Comparison of ENCODE assay signal across 10 mouse cellular contexts in genomic region chr10:111583124-111583743, GRCm38 (mm10).
DNase-seq lines count a peak whose midpoint lies in the region; ATAC-seq and TF ChIP-seq lines count a peak whose summit lies in the region.
"Had no signal": no experiment of that assay in that cellular context is flagged by ENCODE, and none has a peak within 500 bp of the region (broad histone marks: within the 10 kb centered on the region; RNA-seq: fewer than 3 reads in every experiment).

No protein-coding gene starts in this region.

- no peaks in the 10 kb centered on the region for H3K4me1 ChIP-seq in embryonic fibroblast, embryonic 13.5 days (ENCODE audit: control insufficient read depth, insufficient read depth, low read length)
- H3K4me1 ChIP-seq in intestine, postnatal 0 days (replicated peaks; ENCODE audit: control insufficient read depth, insufficient read depth, low read length), result 0 out of 2 replicates have a peak, but pooled peaks cover 3% of the 10 kb centered on the region
- peaks cover 25% of the 10 kb centered on the region; the same call in 1 of the 2 replicates for H3K4me1 ChIP-seq in small intestine, adult 2 months (ENCODE audit: control insufficient read depth, insufficient read depth, insufficient read length, low read length)
- H3K4me1 ChIP-seq in midbrain, embryonic 14.5 days (ENCODE audit: control insufficient read depth, insufficient read depth, low read length), result no peaks in the 10 kb centered on the region
- H3K4me1 ChIP-seq: midbrain, embryonic 13.5 days had no signal

- no peak overlapping the region for H3K9ac ChIP-seq in intestine, postnatal 0 days (ENCODE audit: low read depth, low read length)
- H3K9ac ChIP-seq in midbrain, embryonic 14.5 days (replicated peaks; ENCODE audit: low read length), result no peak overlapping the region
- H3K9ac ChIP-seq: midbrain, embryonic 13.5 days had no signal

- peak; percentile 40 to 44 for DNase-seq in kidney, postnatal 36 days
- DNase-seq in kidney, postnatal 14 days, result no peak
- DNase-seq in urinary bladder, postnatal 36 days (ENCODE audit: low spot score in 2 of 2), result no peak
- no peak for DNase-seq in midbrain, embryonic 14.5 days
- no peak for DNase-seq in Muller cell, postnatal 12 days (ENCODE audit: inconsistent ontology term)

- WGBS in intestine, postnatal 0 days, result 53% methylated on average over 20 of the region's 20 CpGs
- 24% methylated on average over 20 of the region's 20 CpGs for WGBS in small intestine, adult 2 months
- 95% methylated on average over 20 of the region's 20 CpGs for WGBS in midbrain, embryonic 14.5 days

- no peak for TF ChIP-seq POLR2A in embryonic fibroblast, embryonic 13.5 days (IDR thresholded peaks at IDR 0.05; ENCODE audit: low read depth, low read length)
- TF ChIP-seq POLR2A in small intestine, adult 2 months (IDR thresholded peaks at IDR 0.05; ENCODE audit: low read depth, low read length), result no peak

- H3K9me3 ChIP-seq in intestine, postnatal 0 days (ENCODE audit: control insufficient read depth), result no peaks in the 10 kb centered on the region
- H3K9me3 ChIP-seq in midbrain, embryonic 14.5 days (ENCODE audit: control insufficient read depth, low read length), result no peaks in the 10 kb centered on the region; the same call in 1 of the 2 replicates
- H3K9me3 ChIP-seq: forebrain, embryonic 10.5 days; midbrain, embryonic 13.5 days had no signal

- H3K4me2 ChIP-seq in intestine, postnatal 0 days (replicated peaks; ENCODE audit: low read depth), result peak overlapping the region; percentile 38; the same call in 1 of the 2 replicates
- no peak overlapping the region for H3K4me2 ChIP-seq in midbrain, embryonic 14.5 days (ENCODE audit: low read length)
- H3K4me2 ChIP-seq: midbrain, embryonic 13.5 days had no signal

- ATAC-seq in intestine, postnatal 0 days, result peak; percentile 57
- ATAC-seq in midbrain, embryonic 14.5 days (ENCODE audit: low FRiP score, low TSS enrichment), result no peak
- ATAC-seq: midbrain, embryonic 13.5 days had no signal

- H3K4me3 ChIP-seq in embryonic fibroblast, embryonic 13.5 days (ENCODE audit: insufficient read depth, low read length), result no peak overlapping the region
- no peak overlapping the region for H3K4me3 ChIP-seq in intestine, postnatal 0 days (ENCODE audit: low read depth, low read length)
- peak overlapping the region; percentile 38 for H3K4me3 ChIP-seq in small intestine, adult 2 months (ENCODE audit: low read depth, low read length)
- no peak overlapping the region for H3K4me3 ChIP-seq in midbrain, embryonic 14.5 days (replicated peaks; ENCODE audit: low read depth, low read length)
- H3K4me3 ChIP-seq: forebrain, embryonic 10.5 days; midbrain, embryonic 13.5 days had no signal

- no peak for TF ChIP-seq CTCF in embryonic fibroblast, embryonic 13.5 days (IDR thresholded peaks at IDR 0.05; ENCODE audit: borderline replicate concordance, insufficient read depth, low read length)
- no peak for TF ChIP-seq CTCF in intestine, postnatal 0 days (IDR thresholded peaks at IDR 0.05; ENCODE audit: low read depth)
- TF ChIP-seq CTCF in small intestine, adult 2 months (IDR thresholded peaks at IDR 0.05; ENCODE audit: extremely low read depth, insufficient read length, insufficient replicate concordance, low read depth, low read length), result no peak

- peak overlapping the region; percentile 87; the same call in 1 of the 2 replicates for H3K27ac ChIP-seq in embryonic fibroblast, embryonic 13.5 days (ENCODE audit: insufficient read depth, low read length)
- H3K27ac ChIP-seq in intestine, postnatal 0 days (ENCODE audit: low read depth, low read length), result no peak overlapping the region
- peak overlapping the region; percentile 68 for H3K27ac ChIP-seq in small intestine, adult 2 months (ENCODE audit: insufficient read depth, low read depth, low read length)
- no peak overlapping the region for H3K27ac ChIP-seq in midbrain, embryonic 14.5 days (replicated peaks; ENCODE audit: low read depth, low read length)
- H3K27ac ChIP-seq: forebrain, embryonic 10.5 days; midbrain, embryonic 13.5 days had no signal

- H3K27me3 ChIP-seq in intestine, postnatal 0 days (replicated peaks; ENCODE audit: control insufficient read depth, insufficient read depth, low read length), result no peaks in the 10 kb centered on the region
- no peaks in the 10 kb centered on the region for H3K27me3 ChIP-seq in small intestine, adult 2 months (ENCODE audit: control insufficient read depth, insufficient read depth, low read length)
- no peaks in the 10 kb centered on the region for H3K27me3 ChIP-seq in midbrain, embryonic 14.5 days (ENCODE audit: control insufficient read depth, insufficient read depth, low read length)
- H3K27me3 ChIP-seq: midbrain, embryonic 13.5 days had no signal

- H3K36me3 ChIP-seq in intestine, postnatal 0 days (ENCODE audit: control insufficient read depth, insufficient read depth), result no peaks in the 10 kb centered on the region
- H3K36me3 ChIP-seq in small intestine, adult 2 months (ENCODE audit: control insufficient read depth, insufficient read depth, low read length), result no peaks in the 10 kb centered on the region
- H3K36me3 ChIP-seq in midbrain, embryonic 14.5 days (ENCODE audit: control insufficient read depth, insufficient read depth, low read length), result no peaks in the 10 kb centered on the region
- H3K36me3 ChIP-seq: forebrain, embryonic 10.5 days; midbrain, embryonic 13.5 days had no signal

Comparison
In these comparisons a context has a peak if more than half of its experiments do, and no peak if none do; other contexts are left out.
1. DNase-seq: peak in kidney, postnatal 36 days (2 of 2); none in kidney, postnatal 14 days (single experiment), urinary bladder, postnatal 36 days (0 of 2), midbrain, embryonic 14.5 days (single experiment) and Muller cell, postnatal 12 days (single experiment).
2. H3K27ac ChIP-seq: peak in embryonic fibroblast, embryonic 13.5 days (single experiment) and small intestine, adult 2 months (single experiment); none in intestine, postnatal 0 days (single experiment) and midbrain, embryonic 14.5 days (single experiment).